Mouse (Mus musculus) gastrocnemius, adult 2 months (tissue): ENCODE results near the gene Gm12216. TPM values are rescaled to one million over a fixed set of nuclear protein-coding genes. Genes with fewer than 3 reads are reported as not detected.
"Not testable (repeated sequence)": the region's sequence is repeated elsewhere in the genome, so short reads cannot be mapped to it uniquely, and the experiment has no call there.

Experiments used
- DNase-seq: peaks from one replicate; pipeline ENCODE4 v3.0.0; 2022
- H3K27ac ChIP-seq: fragments of 200-600 bp; 2 replicates; pipeline ENCODE4 v1.8.1; 2022; ENCODE audit warnings: mild to moderate bottlenecking
- H3K4me3 ChIP-seq: fragments of 200-600 bp; 2 replicates; pipeline ENCODE4 v1.8.1; 2022; ENCODE audit warnings: mild to moderate bottlenecking, moderate library complexity
- CTCF ChIP-seq: fragments of 200-600 bp; IDR thresholded peaks from 2 replicates; pipeline ENCODE4 v1.8.1; 2022; ENCODE audit warnings: antibody characterized with exemption, mild to moderate bottlenecking, moderate library complexity
- intact Hi-C: fragments of 180-260 bp; cut with DNase I; formaldehyde crosslinking; loops from one replicate; pipeline ENCODE4 v1.15.1; 2025
- total RNA-seq, 2 experiments: library from RNA; stranded (reverse); gene quantifications; 2 replicates each; pipeline ENCODE4 v1.2.3; 2021

Gene Gm12216
- total RNA-seq, 2 experiments from 2014 or later = 0.87 to 1.4 TPM

DNA sequence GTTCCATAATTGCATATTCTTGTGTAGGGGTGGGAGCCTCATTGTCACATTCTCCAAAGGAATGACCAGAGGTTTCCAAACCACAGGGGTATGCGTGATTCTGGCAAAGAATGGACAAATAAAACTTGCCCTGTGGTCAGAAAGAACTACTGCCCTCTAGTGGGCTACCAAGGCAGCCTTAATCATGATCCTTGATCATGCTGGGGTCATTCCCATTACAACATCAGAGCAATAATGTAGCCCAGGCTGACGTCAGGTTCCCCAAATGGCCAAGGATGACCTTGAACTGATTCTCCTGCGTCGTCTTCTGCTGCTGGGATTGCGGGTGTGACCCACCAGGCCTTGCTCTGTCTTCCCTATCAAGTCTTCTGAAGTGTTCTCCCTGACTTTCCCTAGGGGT is 9.3 kb upstream of the Gm12216 start:
- not testable (repeated sequence) for DNase-seq
- intact Hi-C loops = loop anchor here (5.0 kb wide), 1 partner anchor 84 kb away; no protein-coding TSS in a partner anchor
- peak; percentile 49 for TF ChIP-seq CTCF

DNA sequence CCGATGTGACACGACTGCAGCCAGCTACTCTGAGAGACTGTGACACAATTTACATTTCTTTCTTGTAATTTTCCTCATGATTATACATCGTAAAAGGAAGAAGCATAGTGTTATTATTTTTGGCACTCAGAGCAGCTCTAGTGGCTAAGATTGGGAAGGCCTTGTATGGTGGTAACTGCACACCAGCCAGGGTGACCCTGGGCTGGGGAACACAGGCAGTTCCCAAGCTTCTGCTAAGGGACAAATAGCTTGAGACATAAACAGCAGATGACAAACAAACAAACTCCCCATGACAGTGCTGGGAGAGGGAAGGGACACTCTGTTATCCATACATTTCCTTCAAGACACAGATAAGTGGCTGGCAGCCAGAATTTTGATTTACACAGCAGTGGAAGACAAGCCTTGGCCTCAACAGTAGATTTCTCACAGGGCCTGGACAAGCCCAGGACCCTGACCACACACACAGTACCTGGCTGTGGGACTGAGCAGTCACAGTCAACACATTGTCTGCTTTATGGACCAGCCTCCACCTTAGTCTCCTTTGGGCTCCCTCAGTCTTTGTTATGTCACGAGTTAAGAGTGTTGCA is 5.8 kb upstream of the Gm12216 start:
- intact Hi-C loops = loop anchor here (5.0 kb wide), 1 partner anchor 87 kb away; no protein-coding TSS in a partner anchor
- not testable (repeated sequence) for H3K27ac ChIP-seq, H3K4me3 ChIP-seq, DNase-seq

More for the DNA sequence above, 9.3 kb upstream of the Gm12216 start:
- H3K4me3 ChIP-seq, H3K27ac ChIP-seq: not testable (repeated sequence)

DNA sequence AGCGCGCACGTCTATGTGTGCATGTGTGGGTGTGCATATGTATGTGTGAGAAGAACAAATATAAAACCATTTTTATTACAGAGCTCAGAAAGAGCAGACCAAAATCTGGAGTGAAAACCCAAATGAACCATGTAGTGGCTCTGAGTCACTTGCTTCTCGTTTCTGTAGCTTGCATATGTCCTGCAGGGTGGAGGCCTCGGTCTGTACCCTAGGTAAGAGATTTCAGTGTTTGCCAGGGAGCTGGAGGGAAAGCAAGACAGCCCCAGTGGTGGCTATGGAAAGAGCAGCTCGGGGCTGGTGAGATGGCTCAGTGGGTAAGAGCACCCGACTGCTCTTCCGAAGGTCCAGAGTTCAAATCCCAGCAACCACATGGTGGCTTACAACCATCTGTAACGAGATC is 1.9 kb upstream of the Gm12216 start:
- DNase-seq, H3K27ac ChIP-seq, intact Hi-C loops, H3K4me3 ChIP-seq: not testable (repeated sequence)

DNA sequence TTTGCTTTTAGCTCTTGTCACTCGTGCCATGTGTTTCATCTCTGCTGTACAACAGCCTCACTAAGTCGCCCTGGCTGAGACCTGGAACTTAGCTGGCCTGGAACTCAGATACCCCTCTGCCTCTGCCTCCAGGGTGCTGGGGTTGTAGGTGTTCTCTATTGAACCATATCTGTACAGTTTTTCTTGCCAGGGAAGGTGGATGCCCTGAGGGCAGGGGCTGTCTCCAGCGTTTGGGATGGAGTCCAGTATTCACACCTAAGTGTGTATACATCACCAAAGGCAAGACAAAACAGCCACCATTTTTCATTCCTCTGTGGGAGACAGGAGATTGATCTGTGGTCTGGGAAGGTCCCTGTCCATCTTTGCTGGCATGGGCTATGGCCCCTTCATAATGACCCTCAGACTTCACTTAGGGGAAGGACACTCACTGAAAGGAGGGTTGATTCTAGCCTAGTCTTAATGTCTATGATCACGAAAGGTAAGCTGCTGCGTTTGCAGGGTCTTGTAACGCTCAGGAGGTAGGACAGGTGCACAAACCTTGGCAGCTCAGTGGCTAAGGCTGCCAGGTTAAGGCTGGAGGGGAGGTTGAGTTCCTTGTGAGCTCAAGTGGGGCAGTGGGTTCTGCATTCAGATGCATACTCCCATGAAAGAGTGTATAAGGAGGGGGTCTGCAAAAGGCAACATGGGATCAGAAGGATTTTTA is 847 bp downstream of the Gm12216 start:
- intact Hi-C loops = no loop called here
- H3K4me3 ChIP-seq = peak overlapping the region; percentile 84
- TF ChIP-seq CTCF = no peak
- peak overlapping the region; percentile 91 for H3K27ac ChIP-seq
- no peak for DNase-seq

DNA sequence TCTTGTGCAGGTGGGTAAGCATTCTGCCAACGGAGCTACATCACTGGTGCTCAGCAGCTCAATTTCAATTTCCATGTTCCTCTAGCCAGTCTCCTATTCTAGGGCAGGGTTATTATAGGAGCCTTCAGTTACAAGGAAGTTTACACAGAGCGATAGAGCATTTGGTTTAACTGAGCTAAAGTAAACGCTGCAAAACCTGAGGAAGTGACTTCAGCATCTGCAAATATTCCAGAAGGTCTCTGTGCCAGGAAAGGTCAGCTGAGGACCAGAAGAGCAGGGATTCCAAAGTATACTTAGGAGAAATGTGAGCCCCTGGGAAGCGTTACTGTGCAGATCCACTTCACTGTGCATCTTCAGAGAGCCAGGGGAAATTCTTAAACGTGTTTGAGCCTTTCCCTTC is 5.4 kb downstream of the Gm12216 start:
- intact Hi-C loops = no loop called here
- no peak for TF ChIP-seq CTCF
- DNase-seq = peak; percentile 57

DNA sequence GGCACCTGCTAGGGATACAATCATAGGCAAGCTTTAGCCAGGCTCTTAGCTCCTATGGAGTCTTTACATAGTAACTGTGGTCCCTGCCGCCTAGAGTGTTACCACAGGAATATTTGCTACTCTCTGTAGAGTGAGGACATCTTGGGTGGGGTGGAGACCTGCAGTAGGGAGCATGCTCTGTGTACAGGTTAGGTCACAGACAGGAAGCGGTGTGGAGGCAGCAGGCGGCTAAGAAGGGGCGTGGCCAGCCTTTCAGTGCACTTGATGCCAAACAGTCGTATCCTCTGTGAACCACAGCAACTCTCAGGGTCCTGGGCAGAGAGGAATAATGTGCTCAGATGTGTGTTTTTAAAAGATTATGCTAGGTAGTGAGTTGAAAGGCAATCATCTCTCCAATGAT is 7.3 kb downstream of the Gm12216 start:
- intact Hi-C loops = loop anchor here (2.0 kb wide), 1 partner anchor 115 kb away; no protein-coding TSS in a partner anchor
- TF ChIP-seq CTCF = no peak
- H3K27ac ChIP-seq = peak overlapping the region; percentile 35; the same call in 1 of the 2 replicates
- DNase-seq = no peak
- no peak overlapping the region for H3K4me3 ChIP-seq

More for the DNA sequence above, 5.4 kb downstream of the Gm12216 start:
- peak overlapping the region; percentile 77 for H3K27ac ChIP-seq
- H3K4me3 ChIP-seq = peak overlapping the region; percentile 28

DNA sequence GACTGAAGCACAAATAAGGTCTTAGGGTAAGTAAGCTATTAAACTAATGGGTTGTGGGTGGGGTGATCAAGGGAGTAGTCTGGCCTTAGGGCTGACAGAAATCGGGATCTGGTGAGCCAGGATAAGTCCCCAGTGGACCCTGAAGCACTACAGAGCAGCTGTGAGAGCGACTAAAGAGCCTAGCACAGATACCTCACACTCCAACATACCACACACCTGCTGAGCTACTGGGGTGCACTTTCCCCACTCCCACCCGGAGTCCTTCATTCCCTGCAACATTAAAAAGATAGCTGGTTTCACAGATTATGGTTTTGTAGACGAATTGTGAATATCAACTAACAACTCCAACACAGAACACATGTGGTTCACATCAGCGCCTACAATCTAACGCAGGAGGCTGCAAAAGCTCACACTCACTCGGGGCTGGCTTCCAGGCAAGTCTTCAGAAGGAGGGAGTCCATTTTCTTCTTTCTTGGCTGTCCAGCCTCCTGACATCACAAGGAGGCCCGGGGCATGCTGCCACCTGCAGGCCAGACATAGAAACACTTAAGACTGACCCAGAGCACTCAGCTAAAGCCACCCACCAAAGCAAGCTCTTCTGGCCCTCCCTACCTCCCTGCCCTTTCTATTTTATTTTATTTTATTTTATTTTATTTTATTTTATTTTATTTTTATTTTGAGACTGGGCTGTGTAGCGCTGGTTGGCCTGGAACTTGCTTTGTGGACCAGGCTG is 9.3 kb downstream of the Gm12216 start:
- Histone ChIP-seq H3K27ac (peak overlapping the region; percentile 80), H3K4me3 (peak overlapping the region; percentile 58)
- peak; percentile 91 for DNase-seq
- intact Hi-C loops = loop anchor here (1.0 to 2.0 kb wide), 2 partner anchors 91 to 113 kb away; no protein-coding TSS in a partner anchor
- peak; percentile 92 for TF ChIP-seq CTCF

DNA sequence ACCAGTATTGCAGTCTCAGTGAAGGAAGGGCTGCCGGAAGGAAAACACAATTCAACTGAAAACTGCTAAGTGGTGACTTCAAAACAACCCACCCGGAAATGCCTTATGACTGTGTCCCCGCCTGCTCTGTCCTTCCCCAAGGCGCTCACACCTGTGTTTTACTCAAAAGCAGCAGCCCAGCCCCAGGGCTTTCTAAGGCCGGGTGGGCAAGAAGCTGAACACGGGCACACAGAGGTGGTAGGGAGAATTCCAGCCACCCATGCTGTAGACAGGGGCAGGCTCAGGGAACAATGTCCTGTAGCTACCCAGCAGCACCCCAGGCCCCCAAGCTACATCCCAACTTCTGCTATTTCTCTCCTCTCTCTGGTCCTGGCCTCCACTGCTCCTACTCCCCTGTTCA is 13.4 kb downstream of the Gm12216 start:
- no peak for TF ChIP-seq CTCF
- Histone ChIP-seq H3K27ac (peak overlapping the region; percentile 74), H3K4me3 (peak overlapping the region; percentile 18; the same call in 1 of the 2 replicates)
- intact Hi-C loops = no loop called here
- no peak for DNase-seq

DNA sequence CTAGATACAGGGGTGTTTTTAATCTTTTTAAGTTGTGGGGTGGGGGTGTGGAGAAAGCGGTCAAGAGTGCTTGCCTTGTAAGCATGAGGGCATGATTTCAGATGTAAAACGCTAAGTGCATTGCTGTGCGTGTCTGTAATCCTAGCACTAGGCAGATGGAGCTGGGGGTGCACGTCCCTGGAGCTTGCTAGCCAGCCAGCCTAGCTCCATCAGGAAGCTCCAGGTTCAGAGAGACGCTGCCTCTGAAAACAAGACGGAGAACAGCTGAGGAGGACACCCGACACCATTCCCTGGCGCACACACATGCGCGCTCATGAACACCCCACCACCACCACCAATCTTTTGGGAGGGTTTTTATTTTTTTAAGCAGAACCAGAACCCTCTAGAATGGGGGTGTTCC is 15.9 kb downstream of the Gm12216 start:
- intact Hi-C loops = no loop called here
- no peak overlapping the region for H3K27ac ChIP-seq
- peak; percentile 32 for DNase-seq
- TF ChIP-seq CTCF = no peak
- H3K4me3 ChIP-seq = no peak overlapping the region

DNA sequence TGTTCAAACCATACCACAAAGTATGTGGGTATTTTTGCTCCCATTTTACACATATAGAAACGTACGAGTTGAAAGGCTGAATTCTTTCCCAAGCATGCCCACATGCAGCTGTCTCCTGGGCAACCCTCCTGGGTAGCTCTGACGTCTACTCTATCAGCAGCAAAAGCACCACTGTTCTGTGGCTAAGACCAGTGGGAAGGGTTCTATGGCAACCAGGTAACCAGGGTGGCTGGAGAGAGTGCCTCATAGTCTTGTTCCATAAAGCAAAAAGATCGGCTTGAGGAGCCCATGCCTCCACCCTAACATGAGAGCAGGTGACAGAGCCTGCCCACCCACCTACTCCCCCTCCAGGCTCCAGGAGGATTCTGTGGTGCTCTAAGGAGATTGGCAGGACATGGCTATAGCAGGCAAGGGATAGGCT is 16.9 kb downstream of the Gm12216 start:
- TF ChIP-seq CTCF = no peak
- intact Hi-C loops = no loop called here
- DNase-seq = no peak
- H3K27ac ChIP-seq = no peak overlapping the region
- no peak overlapping the region for H3K4me3 ChIP-seq

DNA sequence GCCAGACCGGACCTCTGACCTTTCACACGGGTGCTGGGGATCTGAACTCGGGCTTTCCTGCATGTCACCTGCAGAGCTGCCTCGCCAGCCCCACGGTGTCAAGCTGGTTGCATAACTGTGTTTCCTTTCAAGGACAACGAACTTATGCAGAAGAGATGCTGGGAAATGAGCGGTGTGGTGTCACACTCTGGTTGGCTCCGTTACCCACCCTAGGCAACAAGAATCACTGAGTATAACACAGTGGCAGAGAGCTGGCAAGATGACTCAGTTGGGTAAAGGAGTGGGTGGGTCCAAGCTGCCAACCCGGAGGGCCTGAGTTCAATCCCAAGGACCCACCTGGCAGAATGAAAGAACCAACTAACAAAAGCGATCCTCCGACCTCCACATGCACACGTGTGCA is 17.5 kb downstream of the Gm12216 start:
- no peak for TF ChIP-seq CTCF
- Histone ChIP-seq H3K4me3 (no peak overlapping the region), H3K27ac (no peak overlapping the region)
- intact Hi-C loops = no loop called here
- no peak for DNase-seq

DNA sequence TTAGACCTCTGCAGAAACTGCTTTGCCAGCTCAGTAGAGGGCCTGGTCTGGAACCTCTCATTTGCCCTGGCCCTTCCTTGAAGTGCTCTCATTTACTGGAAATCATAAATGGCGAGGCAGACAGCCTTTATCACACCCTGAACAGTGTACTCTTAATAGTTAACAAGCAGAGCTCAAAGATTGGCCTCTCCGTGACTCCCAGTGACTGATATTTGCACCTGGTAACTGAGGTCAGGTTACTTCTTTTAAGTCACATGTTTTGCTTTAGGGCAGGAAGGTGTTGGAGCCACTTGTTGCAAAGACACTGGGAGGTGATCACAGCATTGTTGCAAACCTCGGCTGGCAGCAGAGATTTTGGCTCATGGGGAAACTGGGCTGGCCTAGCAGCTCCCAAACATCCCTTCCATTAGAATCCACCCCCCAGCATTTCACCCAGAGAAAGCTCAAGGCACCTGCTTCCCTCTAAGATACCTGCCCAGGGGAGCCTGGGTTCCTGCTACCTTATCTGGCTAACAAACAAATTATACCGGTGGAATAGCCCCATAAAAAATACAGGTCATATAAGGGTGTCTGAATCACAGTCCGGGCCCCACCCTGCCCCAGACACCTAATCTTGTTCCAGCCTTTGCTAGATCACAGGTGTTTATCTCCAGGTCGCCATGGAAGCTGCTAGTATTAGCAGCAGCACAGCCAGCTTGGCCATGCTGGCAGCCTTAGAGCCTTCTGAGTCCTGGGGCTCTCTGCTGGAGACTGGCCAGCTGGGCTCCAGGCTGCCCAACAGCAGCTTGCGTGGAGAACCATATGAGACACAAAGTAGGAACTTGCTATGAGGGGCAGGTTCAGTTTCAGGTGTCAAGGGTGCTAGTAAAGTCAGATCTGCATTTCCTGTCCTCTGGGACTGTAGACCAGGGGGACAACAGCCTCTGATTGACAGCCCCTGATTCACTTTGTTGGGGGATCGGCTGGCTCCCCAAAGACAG is 19.1 kb downstream of the Gm12216 start:
- TF ChIP-seq CTCF = no peak
- Histone ChIP-seq H3K4me3 (no peak overlapping the region), H3K27ac (peak overlapping the region; percentile 6; the same call in 1 of the 2 replicates)
- intact Hi-C loops = no loop called here
- DNase-seq = peak; percentile 46
